Mouse (Mus musculus) olfactory bulb, adult 2 months (tissue): ENCODE data around the gene Rrn3. TPM values are rescaled to one million over a fixed set of nuclear protein-coding genes. Genes with fewer than 3 reads are reported as not detected.

Experiments used
- H3K27ac ChIP-seq: fragments of 200-500 bp; 2 replicates; pipeline ENCODE4 v1.5.1; 2012; ENCODE audit warnings: low read depth, low read length; ENCODE audit not compliant: insufficient read depth
- H3K4me1 ChIP-seq: fragments of 200-500 bp; 2 replicates; pipeline ENCODE4 v1.6.1; 2012; ENCODE audit warnings: low read length; ENCODE audit not compliant: control insufficient read depth, insufficient read depth
- H3K4me3 ChIP-seq: fragments of 200-500 bp; 2 replicates; pipeline ENCODE4 v1.5.1; 2012; ENCODE audit warnings: mild to moderate bottlenecking, low read depth, low read length, moderate library complexity; ENCODE audit not compliant: insufficient read depth
- CTCF ChIP-seq: fragments of 200-500 bp; IDR thresholded peaks from 2 replicates; pipeline ENCODE4 v1.5.1; 2012; ENCODE audit warnings: low read depth, mild to moderate bottlenecking, low read length, moderate library complexity; ENCODE audit not compliant: insufficient read depth
- POLR2A ChIP-seq: fragments of 200-500 bp; IDR thresholded peaks from 2 replicates; pipeline ENCODE4 v1.6.1; 2012; ENCODE audit warnings: mild to moderate bottlenecking, low read depth, low read length, moderate library complexity; ENCODE audit not compliant: insufficient read depth
- WGBS: fragments of 180-500 bp; shearing (Covaris S2); methylation state at CpG from one replicate; pipeline ENCODE4 v1.1.7; 2018; 5-methylcytosine and 5-hydroxymethylcytosine counted together
- polyA plus RNA-seq: library from polyadenylated mRNA; stranded (reverse); fragments of >200 nt; gene quantifications from 2 replicates; pipeline ENCODE4 v1.2.4, GENCODE M21; 2012; ENCODE audit warnings: low replicate concordance; ENCODE audit not compliant: missing spikeins, insufficient read depth, insufficient read length

Gene Rrn3
- polyA plus RNA-seq, 1 experiment: not detected

GRCm38 (mm10) chr16:13834382-13834781 lies 53.9 kb downstream of the Rrn3 start:
- no peak overlapping the region for H3K27ac ChIP-seq
- no peaks in the 10 kb centered on the region for H3K4me1 ChIP-seq
- WGBS: 95% methylated on average over 5 of the region's 5 CpGs
- TF ChIP-seq POLR2A (no peak), CTCF (no peak)
- no peak overlapping the region for H3K4me3 ChIP-seq

- Histone ChIP-seq H3K4me3 (no peak overlapping the region), H3K4me1 (no peaks in the 10 kb centered on the region), H3K27ac (no peak overlapping the region)
- WGBS: 88% methylated on average over 7 of the region's 7 CpGs
- TF ChIP-seq POLR2A: no peak
- no peak for TF ChIP-seq CTCF
Measured at GRCm38 (mm10) chr16:13840056-13840455, 59.5 kb downstream of the Rrn3 start.

GRCm38 (mm10) chr16:13840956-13841355 lies 60.4 kb downstream of the Rrn3 start:
- TF ChIP-seq CTCF (no peak), POLR2A (no peak)
- Histone ChIP-seq H3K4me1 (no peaks in the 10 kb centered on the region), H3K4me3 (no peak overlapping the region), H3K27ac (no peak overlapping the region)
- 90% methylated on average over 3 of the region's 3 CpGs for WGBS

GRCm38 (mm10) chr16:13845031-13845430 lies 64.5 kb downstream of the Rrn3 start:
- Histone ChIP-seq H3K27ac (no peak overlapping the region), H3K4me1 (no peaks in the 10 kb centered on the region), H3K4me3 (no peak overlapping the region)
- no peak for TF ChIP-seq POLR2A
- TF ChIP-seq CTCF: no peak
- 94% methylated on average over 5 of the region's 5 CpGs for WGBS

- 97% methylated on average over 1 of the region's 1 CpGs for WGBS
- Histone ChIP-seq H3K27ac (no peak overlapping the region), H3K4me1 (no peaks in the 10 kb centered on the region), H3K4me3 (no peak overlapping the region)
- TF ChIP-seq POLR2A (no peak), CTCF (no peak)
Measured at GRCm38 (mm10) chr16:13846675-13847074, 66.2 kb downstream of the Rrn3 start.

GRCm38 (mm10) chr16:13848310-13848709 lies 67.8 kb downstream of the Rrn3 start:
- Histone ChIP-seq H3K4me1 (no peaks in the 10 kb centered on the region), H3K4me3 (no peak overlapping the region), H3K27ac (no peak overlapping the region)
- TF ChIP-seq POLR2A (no peak), CTCF (no peak)
- 80% methylated on average over 2 of the region's 2 CpGs for WGBS

- H3K4me1 ChIP-seq: no peaks in the 10 kb centered on the region
- 94% methylated on average over 4 of the region's 4 CpGs for WGBS
- H3K27ac ChIP-seq: no peak overlapping the region
- no peak for TF ChIP-seq POLR2A
- TF ChIP-seq CTCF: no peak
- no peak overlapping the region for H3K4me3 ChIP-seq
Measured at GRCm38 (mm10) chr16:13851446-13851845, 70.9 kb downstream of the Rrn3 start.

GRCm38 (mm10) chr16:13853886-13854285 lies 73.4 kb downstream of the Rrn3 start:
- Histone ChIP-seq H3K27ac (no peak overlapping the region), H3K4me1 (no peaks in the 10 kb centered on the region), H3K4me3 (no peak overlapping the region)
- 98% methylated on average over 4 of the region's 4 CpGs for WGBS
- TF ChIP-seq CTCF (no peak), POLR2A (no peak)

Other genes starting within 250 kb of the Rrn3 start
- gene Parn, start 112.5 kb upstream of the Rrn3 start, polyA plus RNA-seq: not detected in 2 replicates
- not detected in 2 replicates for gene Bfar, start 108.8 kb upstream of the Rrn3 start, polyA plus RNA-seq
- gene 3110001I22Rik, start 108.8 kb upstream of the Rrn3 start, polyA plus RNA-seq: not detected in 2 replicates
- not detected in 2 replicates for gene Pla2g10, start 49.7 kb upstream of the Rrn3 start, polyA plus RNA-seq
- not detected in 2 replicates for gene Ntan1, start 38.1 kb downstream of the Rrn3 start, polyA plus RNA-seq
- not detected in 2 replicates for gene Pdxdc1, start 122.4 kb downstream of the Rrn3 start, polyA plus RNA-seq
- gene Mpv17l, start 122.5 kb downstream of the Rrn3 start, polyA plus RNA-seq: not detected in 2 replicates
- gene 2900011O08Rik, start 205.9 kb downstream of the Rrn3 start, polyA plus RNA-seq: 782 TPM in 1 of 2 replicates, not detected in the other
- not detected in 2 replicates for gene Ifitm7, start 206.2 kb downstream of the Rrn3 start, polyA plus RNA-seq